Mouse (Mus musculus) heart, embryonic 12.5 days (tissue): ENCODE results near the gene Dnase2b. TPM values are rescaled to one million over a fixed set of nuclear protein-coding genes. Genes with fewer than 3 reads are reported as not detected.

Experiments used
- ATAC-seq: fragments of 200-750 bp; cut with Nextera tagmentation; 2 replicates; pipeline ENCODE4 v1.8.0; 2017; ENCODE audit warnings: moderate TSS enrichment, moderate library complexity; ENCODE audit not compliant: insufficient number of reproducible peaks, low FRiP score
- H3K27ac ChIP-seq: fragments of 300-500 bp; sonication (generic); 2 replicates; pipeline ENCODE4 v1.5.1; 2016; ENCODE audit warnings: mild to moderate bottlenecking, moderate library complexity; ENCODE audit not compliant: poor library complexity, severe bottlenecking
- H3K27me3 ChIP-seq: fragments of 300-500 bp; sonication (generic); replicated peaks from 2 replicates; pipeline ENCODE4 v1.6.1; 2016; ENCODE audit warnings: mild to moderate bottlenecking, moderate library complexity
- H3K36me3 ChIP-seq: fragments of 300-500 bp; sonication (generic); 2 replicates; pipeline ENCODE4 v1.6.1; 2016; ENCODE audit warnings: mild to moderate bottlenecking, moderate library complexity
- H3K4me1 ChIP-seq: fragments of 300-500 bp; sonication (generic); replicated peaks from 2 replicates; pipeline ENCODE4 v1.6.1; 2016; ENCODE audit warnings: mild to moderate bottlenecking
- H3K4me2 ChIP-seq: fragments of 300-500 bp; sonication (generic); 2 replicates; pipeline ENCODE4 v1.6.1; 2016; ENCODE audit warnings: mild to moderate bottlenecking, moderate library complexity
- H3K4me3 ChIP-seq: fragments of 300-500 bp; sonication (generic); 2 replicates; pipeline ENCODE4 v1.5.1; 2016; ENCODE audit warnings: mild to moderate bottlenecking
- H3K9ac ChIP-seq: fragments of 300-500 bp; sonication (generic); 2 replicates; pipeline ENCODE4 v1.6.1; 2016; ENCODE audit warnings: mild to moderate bottlenecking, moderate library complexity
- H3K9me3 ChIP-seq: fragments of 300-500 bp; sonication (generic); replicated peaks from 2 replicates; pipeline ENCODE4 v1.6.1; 2016; ENCODE audit warnings: mild to moderate bottlenecking, moderate library complexity
- WGBS: fragments of 180-500 bp; shearing (Covaris S2); methylation state at CpG from one replicate; pipeline ENCODE4 v1.1.7; 2016; 5-methylcytosine and 5-hydroxymethylcytosine counted together
- polyA plus RNA-seq: library from polyadenylated mRNA; unstranded; fragments of >200 nt; fragmentation: Nextera tagmentation; extraction: Ambion mirVana; gene quantifications from 2 replicates; pipeline ENCODE4 v1.2.1, GENCODE M21; 2016

Dnase2b gene
- polyA plus RNA-seq, 1 experiment from 2014 or later = not detected

GRCm38 (mm10) chr3:146649311-146649894 is 34.0 kb upstream of the Dnase2b start:
- WGBS = 73% methylated on average over 10 of the region's 10 CpGs
- Histone ChIP-seq H3K4me2 (no peak overlapping the region), H3K36me3 (no peaks in the 10 kb centered on the region), H3K9ac (no peak overlapping the region), H3K4me3 (no peak overlapping the region), H3K27ac (no peak overlapping the region), H3K27me3 (no peaks in the 10 kb centered on the region), H3K9me3 (no peaks in the 10 kb centered on the region), H3K4me1 (peaks cover 27% of the 10 kb centered on the region)
- ATAC-seq = no peak

GRCm38 (mm10) chr3:146641818-146642427 is 26.5 kb upstream of the Dnase2b start:
- no peaks in the 10 kb centered on the region for H3K36me3 ChIP-seq
- H3K4me3 ChIP-seq = no peak overlapping the region
- H3K27me3 ChIP-seq = no peaks in the 10 kb centered on the region
- ATAC-seq = no peak
- 42% methylated on average over 4 of the region's 4 CpGs for WGBS
- H3K27ac ChIP-seq = no peak overlapping the region
- no peak overlapping the region for H3K4me2 ChIP-seq
- H3K4me1 ChIP-seq = peaks cover 9% of the 10 kb centered on the region; the same call in 1 of the 2 replicates
- no peak overlapping the region for H3K9ac ChIP-seq
- H3K9me3 ChIP-seq = peaks cover 5% of the 10 kb centered on the region; the same call in 1 of the 2 replicates

- Histone ChIP-seq H3K4me2 (no peak overlapping the region), H3K27ac (no peak overlapping the region), H3K4me3 (no peak overlapping the region), H3K4me1 (no peaks in the 10 kb centered on the region), H3K9me3 (0 out of 2 replicates have a peak, but pooled peaks cover 4% of the 10 kb centered on the region), H3K36me3 (no peaks in the 10 kb centered on the region), H3K27me3 (no peaks in the 10 kb centered on the region), H3K9ac (no peak overlapping the region)
- no peak for ATAC-seq
- WGBS = 77% methylated on average over 5 of the region's 5 CpGs
Observed at GRCm38 (mm10) chr3:146632506-146632905, 17.1 kb upstream of the Dnase2b start.

DNA sequence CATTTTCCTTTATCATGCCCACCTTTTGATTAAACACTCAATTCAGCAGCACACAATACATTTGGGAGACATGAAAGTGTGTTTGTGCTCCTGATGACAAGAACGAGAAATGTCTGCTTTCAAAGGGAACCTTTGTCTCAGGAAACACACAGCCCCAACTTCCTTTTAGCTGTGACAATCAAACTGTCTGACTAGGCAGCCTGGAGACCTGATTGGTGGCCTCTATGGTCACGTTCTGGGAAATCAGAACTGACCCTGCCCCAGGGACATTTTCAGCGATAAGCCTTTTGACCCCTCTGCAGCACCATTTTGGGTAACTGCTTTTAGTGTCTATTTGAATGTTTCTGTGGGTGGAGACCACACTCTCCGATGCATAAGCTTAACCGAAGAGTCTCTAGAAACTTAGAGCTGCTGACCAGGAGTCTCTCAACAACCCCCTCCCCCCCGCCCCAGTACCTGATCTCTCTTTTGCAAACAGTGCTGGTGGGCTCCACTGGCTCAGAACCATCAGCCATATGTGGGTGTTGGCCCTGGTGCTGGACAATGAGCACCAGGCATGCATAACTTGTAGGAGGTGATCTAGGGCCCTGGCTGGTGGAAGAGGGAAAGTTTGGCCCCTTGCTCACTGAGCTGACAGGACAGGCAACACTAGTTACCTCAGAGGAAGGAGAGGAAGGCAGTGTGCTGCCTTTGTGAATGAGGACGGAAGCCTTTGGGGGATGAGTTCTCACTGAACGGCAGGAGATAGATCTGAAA is 13.0 kb upstream of the Dnase2b start:
- ATAC-seq = no peak
- WGBS = 60% methylated on average over 8 of the region's 8 CpGs
- Histone ChIP-seq H3K4me1 (no peaks in the 10 kb centered on the region), H3K9ac (no peak overlapping the region), H3K27me3 (no peaks in the 10 kb centered on the region), H3K4me2 (no peak overlapping the region), H3K27ac (no peak overlapping the region), H3K9me3 (no peaks in the 10 kb centered on the region), H3K36me3 (no peaks in the 10 kb centered on the region), H3K4me3 (no peak overlapping the region)

DNA sequence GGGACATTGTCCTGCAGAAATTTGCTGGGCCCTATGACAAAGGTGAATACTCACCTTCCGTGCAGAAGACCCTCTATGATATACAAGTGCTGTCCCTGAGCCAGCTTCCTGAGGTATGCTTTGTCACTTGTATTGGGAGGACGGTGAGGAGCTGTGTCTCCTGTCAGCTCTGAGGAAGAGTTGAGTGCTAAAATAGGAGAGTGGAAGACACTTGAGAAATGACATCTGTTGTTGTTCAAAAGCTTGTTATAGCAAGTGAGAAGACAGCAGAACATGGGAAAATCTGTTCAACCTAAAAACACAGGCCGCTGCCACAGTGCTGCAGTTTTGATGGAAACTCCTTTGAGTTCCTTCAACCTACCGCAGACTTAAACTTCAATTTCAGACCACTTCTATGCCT is 10.4 kb upstream of the Dnase2b start:
- H3K9me3 ChIP-seq = no peaks in the 10 kb centered on the region
- no peak overlapping the region for H3K4me3 ChIP-seq
- no peak for ATAC-seq
- H3K36me3 ChIP-seq = no peaks in the 10 kb centered on the region
- no peaks in the 10 kb centered on the region for H3K27me3 ChIP-seq
- H3K4me1 ChIP-seq = peaks cover under 1% of the 10 kb centered on the region; the same call in 1 of the 2 replicates
- no peak overlapping the region for H3K27ac ChIP-seq
- no peak overlapping the region for H3K4me2 ChIP-seq
- 69% methylated on average over 4 of the region's 4 CpGs for WGBS
- H3K9ac ChIP-seq = no peak overlapping the region

DNA sequence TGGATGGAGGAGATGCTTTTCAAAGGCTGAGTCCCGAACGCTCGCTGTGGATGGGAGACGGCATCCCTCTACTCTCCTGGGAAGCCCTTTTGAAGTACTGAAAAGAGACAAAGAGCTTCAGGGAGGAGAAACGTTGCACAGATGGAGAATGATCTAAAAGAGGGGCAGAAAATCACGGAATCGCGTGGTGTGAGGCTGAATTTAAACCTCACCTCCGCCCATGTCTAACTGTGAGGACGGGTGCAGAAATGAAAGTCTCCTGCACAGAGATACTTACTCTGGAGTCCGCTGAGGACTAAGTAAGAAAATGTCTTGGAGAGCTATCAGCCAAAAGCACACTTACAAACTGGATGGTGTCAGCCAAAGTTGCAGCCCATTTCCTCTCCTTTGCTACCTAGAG is 6.6 kb upstream of the Dnase2b start:
- Histone ChIP-seq H3K9ac (no peak overlapping the region), H3K27ac (no peak overlapping the region), H3K36me3 (no peaks in the 10 kb centered on the region), H3K4me2 (no peak overlapping the region), H3K9me3 (no peaks in the 10 kb centered on the region), H3K4me1 (peaks cover 9% of the 10 kb centered on the region; the same call in 1 of the 2 replicates), H3K4me3 (no peak overlapping the region), H3K27me3 (no peaks in the 10 kb centered on the region)
- 79% methylated on average over 11 of the region's 11 CpGs for WGBS
- ATAC-seq = no peak

DNA sequence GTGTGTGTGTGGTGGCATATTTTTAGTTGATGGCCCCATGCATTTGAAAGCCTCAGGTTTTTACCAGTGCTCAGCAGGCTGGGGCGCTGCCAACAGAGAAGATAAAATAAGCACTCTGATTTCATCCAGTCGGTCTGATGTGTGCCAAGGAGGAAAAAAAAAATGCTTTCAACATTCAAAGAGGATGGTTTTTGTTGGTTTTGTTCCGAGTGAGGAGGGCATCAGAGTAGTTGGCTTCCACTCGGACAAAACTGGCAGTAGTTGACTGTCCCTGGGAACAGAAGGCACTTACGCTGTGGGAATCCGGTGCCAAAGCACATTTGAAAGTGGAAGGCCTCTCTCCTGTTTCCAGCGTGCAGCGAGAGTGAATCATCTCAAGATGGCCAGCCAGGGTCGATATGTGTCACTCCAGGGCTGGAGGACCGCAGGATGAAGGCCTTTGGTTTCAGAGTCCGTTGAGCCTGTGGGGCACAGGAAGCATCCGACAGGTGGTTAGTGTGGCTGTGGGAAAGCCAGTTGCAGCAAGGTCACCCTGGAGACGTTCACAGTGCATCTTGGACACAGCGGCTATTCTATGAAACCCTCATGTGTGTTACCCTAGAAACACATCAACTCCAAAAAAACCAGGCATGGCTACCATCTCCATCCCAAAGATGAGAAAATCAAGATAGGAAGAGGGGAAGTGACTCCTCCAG is 5.3 kb upstream of the Dnase2b start:
- Histone ChIP-seq H3K27me3 (no peaks in the 10 kb centered on the region), H3K9ac (no peak overlapping the region), H3K4me2 (no peak overlapping the region), H3K9me3 (no peaks in the 10 kb centered on the region), H3K27ac (no peak overlapping the region), H3K4me3 (no peak overlapping the region), H3K4me1 (peaks cover 9% of the 10 kb centered on the region; the same call in 1 of the 2 replicates), H3K36me3 (no peaks in the 10 kb centered on the region)
- 72% methylated on average over 14 of the region's 14 CpGs for WGBS
- ATAC-seq = no peak

DNA sequence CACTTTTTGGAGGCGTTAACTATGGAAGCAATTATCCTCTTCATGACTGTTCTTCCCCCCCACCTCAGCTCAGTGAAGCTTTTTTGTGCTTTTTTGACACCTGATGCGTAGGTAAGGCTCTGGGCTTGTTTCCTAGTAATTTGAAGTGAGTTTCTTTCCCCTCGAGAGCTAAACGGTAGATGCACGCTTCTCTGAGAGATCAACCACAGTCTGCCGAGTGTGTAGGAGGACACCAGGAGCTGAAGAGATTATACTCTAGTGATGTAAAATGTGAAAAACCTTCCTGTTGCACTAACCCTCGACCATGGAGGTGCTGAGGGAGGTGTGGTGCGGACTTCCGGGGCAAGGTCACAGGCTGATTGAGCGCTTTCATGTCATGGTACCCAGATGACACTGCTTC is 4.7 kb upstream of the Dnase2b start:
- no peaks in the 10 kb centered on the region for H3K9me3 ChIP-seq
- H3K27ac ChIP-seq = no peak overlapping the region
- H3K4me3 ChIP-seq = no peak overlapping the region
- H3K27me3 ChIP-seq = no peaks in the 10 kb centered on the region
- H3K36me3 ChIP-seq = no peaks in the 10 kb centered on the region
- peaks cover 9% of the 10 kb centered on the region; the same call in 1 of the 2 replicates for H3K4me1 ChIP-seq
- WGBS = 84% methylated on average over 10 of the region's 10 CpGs
- H3K9ac ChIP-seq = no peak overlapping the region
- no peak overlapping the region for H3K4me2 ChIP-seq
- no peak for ATAC-seq

DNA sequence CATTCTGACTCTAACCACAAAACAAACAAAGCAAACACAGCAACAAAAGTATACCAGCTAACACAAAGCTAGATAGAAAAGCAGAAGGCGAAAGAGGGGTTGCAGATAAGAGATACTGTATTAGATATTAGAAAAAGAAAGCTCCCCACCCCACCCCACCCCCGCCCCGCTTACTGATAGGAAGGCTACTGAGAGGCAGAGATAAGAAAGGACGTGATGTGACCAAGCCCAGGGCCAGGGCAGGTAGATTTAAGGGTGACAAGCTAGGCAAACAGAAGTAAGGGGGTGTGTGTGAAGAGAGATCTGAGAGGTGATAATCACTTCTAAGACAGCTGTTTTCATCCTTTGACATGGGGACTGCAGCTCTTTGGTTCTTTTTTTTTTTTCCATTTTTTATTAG is 3.0 kb upstream of the Dnase2b start:
- ATAC-seq = no peak
- Histone ChIP-seq H3K4me1 (peaks cover 9% of the 10 kb centered on the region; the same call in 1 of the 2 replicates), H3K4me2 (no peak overlapping the region), H3K4me3 (no peak overlapping the region), H3K9ac (no peak overlapping the region), H3K27ac (no peak overlapping the region), H3K36me3 (no peaks in the 10 kb centered on the region), H3K27me3 (no peaks in the 10 kb centered on the region), H3K9me3 (no peaks in the 10 kb centered on the region)
- WGBS = 56% methylated on average over 4 of the region's 4 CpGs

- Histone ChIP-seq H3K9ac (no peak overlapping the region), H3K36me3 (no peaks in the 10 kb centered on the region), H3K4me2 (no peak overlapping the region), H3K4me3 (no peak overlapping the region), H3K27ac (no peak overlapping the region), H3K27me3 (no peaks in the 10 kb centered on the region), H3K9me3 (no peaks in the 10 kb centered on the region), H3K4me1 (peaks cover 9% of the 10 kb centered on the region; the same call in 1 of the 2 replicates)
- ATAC-seq = no peak
Observed at GRCm38 (mm10) chr3:146617946-146618345, 2.5 kb upstream of the Dnase2b start.
